1 mouse cellular context compared by ENCODE assay signal in the genomic region with DNA sequence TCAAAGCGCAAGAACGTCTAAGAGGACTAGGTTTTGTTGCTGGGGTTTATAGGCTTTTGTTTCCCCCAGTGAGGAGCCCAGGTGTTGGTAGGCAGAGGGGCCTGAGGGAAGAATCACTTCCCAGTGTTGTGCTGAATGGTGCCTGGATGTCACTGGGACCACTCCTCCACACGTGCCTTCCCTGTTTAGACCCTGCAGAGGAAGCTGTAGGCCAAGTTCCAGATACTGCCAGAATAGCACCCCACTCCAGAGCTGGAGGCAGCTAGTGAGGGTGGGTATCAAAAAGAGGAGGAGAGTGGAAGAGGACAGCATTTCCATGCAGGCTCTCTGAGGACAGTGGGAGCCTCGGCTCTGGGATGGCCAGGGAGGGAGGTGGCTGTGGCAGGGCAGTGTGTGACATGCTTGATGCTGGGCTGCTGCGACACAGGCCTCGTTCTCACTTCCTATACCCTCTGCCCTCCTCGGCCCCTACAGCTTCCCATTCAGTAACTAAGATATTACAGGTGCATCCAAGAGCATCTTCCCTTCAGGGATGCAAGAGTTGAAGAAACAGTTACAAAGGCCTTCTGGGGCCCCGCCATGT.
TF ChIP-seq lines count a peak whose summit lies in the region.

No protein-coding gene starts in this region.

TF ChIP-seq in ES-E14, 5 proteins besides CTCF, POLR2A, EP300 and RAD21 (continued from another document):
- TF ChIP-seq HCFC1 (IDR thresholded peaks at IDR 0.05; ENCODE audit: borderline replicate concordance, insufficient read depth, low read length) (no peak), ZC3H11A (IDR thresholded peaks at IDR 0.05; ENCODE audit: borderline replicate concordance, low read depth, low read length) (no peak)
TF ChIP-seq in ES-E14: peak in this region for 0.
